Mouse (Mus musculus) CH12.LX (cell line): ENCODE measurements around the gene Mkrn2. TPM values are rescaled to one million over a fixed set of nuclear protein-coding genes. Genes with fewer than 3 reads are reported as not detected.

Experiments
- DNase-seq: peaks from one replicate; pipeline ENCODE4 v3.0.0-alpha.2; 2013; ENCODE audit errors: extremely low read depth
- H3K27ac ChIP-seq: 2 replicates; pipeline ENCODE4 v1.5.1; 2012; ENCODE audit warnings: low read depth, mild to moderate bottlenecking, control low read depth, moderate library complexity; ENCODE audit not compliant: insufficient read depth
- H3K27me3 ChIP-seq: replicated peaks from 2 replicates; pipeline ENCODE3; 2012; ENCODE audit warnings: inconsistent platforms
- H3K36me3 ChIP-seq, 2 experiments: replicated peaks in 1 of 2; 2 replicates each; pipeline versions ENCODE3 to v1.6.1; 2012; ENCODE audit warnings: inconsistent platforms in 1 of 2, low read length in 1 of 2, mild to moderate bottlenecking in 1 of 2, mixed read lengths in 1 of 2, moderate library complexity in 1 of 2; ENCODE audit not compliant: control insufficient read depth in 1 of 2, insufficient read depth in 1 of 2
- H3K4me1 ChIP-seq, 2 experiments: 2 replicates each; pipeline ENCODE4 v1.6.1; 2012; ENCODE audit warnings: inconsistent platforms in 1 of 2, moderate library complexity in 1 of 2; ENCODE audit not compliant: insufficient read depth in 2 of 2, control insufficient read depth in 1 of 2
- H3K4me2 ChIP-seq: 2 replicates; pipeline ENCODE4 v1.6.1; 2012; ENCODE audit warnings: low read depth, mild to moderate bottlenecking, control low read depth; ENCODE audit not compliant: poor library complexity, insufficient read depth, severe bottlenecking
- H3K4me3 ChIP-seq, 3 experiments: fragments of 150-350 bp in 1 of 3; sonication (generic) in 1 of 3; replicated peaks in 1 of 3; 2 replicates each; pipeline versions ENCODE3 to v1.5.1; 2011 to 2012; ENCODE audit warnings: low read depth in 2 of 3, low read length in 2 of 3, mild to moderate bottlenecking in 2 of 3, moderate library complexity in 2 of 3, control low read depth in 1 of 3, improper control_type of control experiment in 1 of 3, inconsistent platforms in 1 of 3, mixed read lengths in 1 of 3; ENCODE audit not compliant: poor library complexity in 1 of 3
- H3K79me2 ChIP-seq: replicated peaks from 2 replicates; pipeline ENCODE4 v1.6.1; 2012; ENCODE audit warnings: mild to moderate bottlenecking, moderate library complexity; ENCODE audit not compliant: control insufficient read depth, poor library complexity, insufficient read depth, severe bottlenecking; ENCODE audit errors: extremely low read depth
- H3K9ac ChIP-seq: 2 replicates; pipeline ENCODE4 v1.6.1; 2012; ENCODE audit warnings: low read depth, mild to moderate bottlenecking, control low read depth, moderate library complexity; ENCODE audit not compliant: insufficient read depth
- H3K9me3 ChIP-seq: replicated peaks from 2 replicates; pipeline ENCODE3; 2012; ENCODE audit warnings: low read length, inconsistent platforms, mixed read lengths
- CHD1 ChIP-seq: IDR thresholded peaks from 2 replicates; pipeline ENCODE4 v1.6.1; 2012; ENCODE audit warnings: low read depth, low read length, improper control_type of control experiment, inconsistent platforms
- CHD2 ChIP-seq: IDR thresholded peaks from 2 replicates; pipeline ENCODE4 v1.6.1; 2011; ENCODE audit warnings: low read length, improper control_type of control experiment
- E2F4 ChIP-seq: IDR thresholded peaks from 2 replicates; pipeline ENCODE4 v1.6.1; 2011; ENCODE audit warnings: low read depth, low read length, improper control_type of control experiment; ENCODE audit not compliant: insufficient replicate concordance
- EP300 ChIP-seq: IDR thresholded peaks from 2 replicates; pipeline ENCODE4 v1.6.1; 2011; ENCODE audit warnings: low read length, improper control_type of control experiment
- GABPA ChIP-seq: IDR thresholded peaks from 2 replicates; pipeline ENCODE4 v1.6.1; 2012; ENCODE audit warnings: low read depth, low read length, improper control_type of control experiment, inconsistent platforms; ENCODE audit not compliant: insufficient replicate concordance
- HCFC1 ChIP-seq: IDR thresholded peaks from 2 replicates; pipeline ENCODE4 v1.6.1; 2012; ENCODE audit warnings: low read depth, mild to moderate bottlenecking, inconsistent platforms, low read length, improper control_type of control experiment
- IRF4 ChIP-seq: IDR thresholded peaks from 2 replicates; pipeline ENCODE4 v1.6.1; 2014; ENCODE audit warnings: low read depth, mild to moderate bottlenecking, inconsistent platforms, low read length, improper control_type of control experiment
- JUN ChIP-seq: IDR thresholded peaks from 2 replicates; pipeline ENCODE4 v1.6.1; 2011; ENCODE audit warnings: low read depth, mild to moderate bottlenecking, low read length, improper control_type of control experiment, moderate library complexity; ENCODE audit not compliant: insufficient read depth
- JUND ChIP-seq: conservative IDR thresholded peaks from 2 replicates; pipeline ENCODE4 v1.6.1; 2011; ENCODE audit warnings: low read depth, low read length, improper control_type of control experiment
- KAT2A ChIP-seq: IDR thresholded peaks from 2 replicates; pipeline ENCODE4 v1.6.1; 2012; ENCODE audit warnings: low read length, improper control_type of control experiment, inconsistent platforms; ENCODE audit not compliant: insufficient replicate concordance
- MAFK ChIP-seq: IDR thresholded peaks from 2 replicates; pipeline ENCODE4 v1.6.1; 2011; ENCODE audit warnings: low read length, improper control_type of control experiment; ENCODE audit not compliant: insufficient replicate concordance
- MAX ChIP-seq: IDR thresholded peaks from 2 replicates; pipeline ENCODE4 v1.6.1; 2011; ENCODE audit warnings: low read length, improper control_type of control experiment
- MEF2A ChIP-seq: IDR thresholded peaks from 2 replicates; pipeline ENCODE4 v1.6.1; 2014; ENCODE audit warnings: low read depth, mild to moderate bottlenecking, inconsistent platforms, low read length, improper control_type of control experiment, borderline replicate concordance
- MYC ChIP-seq: IDR thresholded peaks from 2 replicates; pipeline ENCODE4 v1.6.1; 2011; ENCODE audit warnings: low read depth, mild to moderate bottlenecking, improper control_type of control experiment, low read length
- NELFE ChIP-seq: IDR thresholded peaks from 2 replicates; pipeline ENCODE4 v1.6.1; 2011; ENCODE audit warnings: low read depth, low read length, improper control_type of control experiment
- NRF1 ChIP-seq: IDR thresholded peaks from 2 replicates; pipeline ENCODE4 v1.6.1; 2014; ENCODE audit warnings: low read depth, mild to moderate bottlenecking, inconsistent platforms, low read length, improper control_type of control experiment, moderate library complexity
- RAD21 ChIP-seq: IDR thresholded peaks from 2 replicates; pipeline ENCODE4 v1.6.1; 2011; ENCODE audit warnings: low read depth, mild to moderate bottlenecking, low read length, improper control_type of control experiment, moderate library complexity
- SIN3A ChIP-seq: IDR thresholded peaks from 2 replicates; pipeline ENCODE4 v1.6.1; 2012; ENCODE audit warnings: low read length, improper control_type of control experiment, inconsistent platforms
- SMC3 ChIP-seq: IDR thresholded peaks from 2 replicates; pipeline ENCODE4 v1.6.1; 2011; ENCODE audit warnings: low read depth, low read length, improper control_type of control experiment
- TCF12 ChIP-seq: IDR thresholded peaks from 2 replicates; pipeline ENCODE4 v1.6.1; 2014; ENCODE audit warnings: low read depth, mild to moderate bottlenecking, inconsistent platforms, low read length, improper control_type of control experiment
- UBTF ChIP-seq: IDR thresholded peaks from 2 replicates; pipeline ENCODE4 v1.6.1; 2012; ENCODE audit warnings: low read depth, mild to moderate bottlenecking, inconsistent platforms, low read length, improper control_type of control experiment, moderate library complexity
- USF2 ChIP-seq: conservative IDR thresholded peaks from 2 replicates; pipeline ENCODE4 v1.6.1; 2011; ENCODE audit warnings: low read depth, low read length, improper control_type of control experiment
- ZKSCAN1 ChIP-seq: IDR thresholded peaks from 2 replicates; pipeline ENCODE4 v1.6.1; 2012; ENCODE audit warnings: low read depth, inconsistent platforms, low read length, improper control_type of control experiment, borderline replicate concordance
- ZMIZ1 ChIP-seq: IDR thresholded peaks from 2 replicates; pipeline ENCODE4 v1.6.1; 2012; ENCODE audit warnings: low read depth, mild to moderate bottlenecking, inconsistent platforms, low read length, improper control_type of control experiment
- dilution Hi-C: fragments of 300-500 bp; cut with MboI; formaldehyde crosslinking; loops from 2 replicates; pipeline ENCODE4 v1.14.3; 2020; ENCODE audit warnings: low sequenced_read_pairs; ENCODE audit not compliant: extremely low pct_unique_long_range_greater_than_20kb, extremely low pct_ligation_motif_present
- in situ Hi-C: fragments of 300-500 bp; cut with MboI; formaldehyde crosslinking; loops from 3 replicates; pipeline ENCODE4 v1.14.3; 2019; ENCODE audit warnings: low sequenced_read_pairs, low pct_ligation_motif_present, low pct_unique_long_range_greater_than_20kb, mixed read lengths
- polyA plus RNA-seq: library from polyadenylated mRNA; unstranded; fragments of >175 nt; gene quantifications from 2 replicates; pipeline ENCODE4 v1.2.1, GENCODE M21; 2012; ENCODE audit warnings: low read depth; ENCODE audit not compliant: insufficient read length
- total RNA-seq, 2 experiments: library from RNA; depleted of rRNA; stranded (reverse); fragments of 300-350 nt in 1 of 2; fragments of >200 nt in 1 of 2; gene quantifications; 2 replicates each; pipeline ENCODE4 v1.2.3; 2012 to 2014

Gene Mkrn2
- total and polyA plus RNA-seq, 3 experiments: 14.6 to 49.8 (median 18.6) TPM

DNA sequence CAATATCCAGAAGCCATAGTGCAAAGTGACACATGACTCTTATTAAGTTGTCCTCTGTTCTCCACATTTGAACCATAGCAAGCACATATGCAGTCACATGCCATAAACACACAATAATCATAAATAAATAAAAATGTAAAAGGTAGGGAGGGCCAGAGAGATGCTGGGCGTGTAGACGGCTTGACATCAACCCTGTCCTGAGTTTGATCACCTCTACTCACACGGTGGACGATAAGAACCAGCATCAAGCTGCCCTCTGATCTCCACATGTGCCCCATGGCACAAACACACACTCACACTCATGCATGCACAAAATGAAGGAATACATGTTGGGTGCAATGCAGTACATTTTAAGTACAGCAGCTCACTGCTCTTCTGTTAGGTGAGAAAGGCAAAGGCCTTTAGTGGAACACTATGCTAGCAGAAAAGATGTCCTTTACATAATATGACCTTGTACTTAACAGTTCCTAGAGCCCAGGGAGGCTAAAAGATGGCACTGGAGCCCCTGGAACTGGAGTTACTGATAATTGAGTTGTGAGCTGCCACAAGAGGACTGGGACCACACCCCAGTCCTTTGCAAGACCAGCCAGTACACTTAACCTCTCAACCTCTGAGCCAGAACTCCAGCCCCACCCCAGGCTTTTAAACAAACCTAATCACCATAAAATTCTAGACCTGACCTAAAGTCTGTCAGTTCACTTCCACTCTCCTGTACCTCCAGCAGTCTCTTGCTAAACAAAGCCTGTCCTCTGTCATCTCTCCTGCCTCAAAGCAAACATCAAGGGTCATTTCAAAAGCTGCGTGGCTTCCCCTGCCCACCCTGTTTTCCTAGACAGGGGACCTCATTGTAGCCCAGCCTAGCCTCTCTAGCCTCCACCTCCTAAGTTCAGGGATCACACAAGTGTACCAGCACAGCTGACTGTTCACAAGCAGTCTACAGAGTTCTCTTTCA lies 49.0 kb downstream of the Mkrn2 start:
- Histone ChIP-seq H3K27me3 (no peaks in the 10 kb centered on the region), H3K36me3 (peaks cover 0 to 5% of the 10 kb centered on the region in 2 experiments), H3K9me3 (no peaks in the 10 kb centered on the region), H3K4me1 (peaks cover 6 to 69% of the 10 kb centered on the region in 2 experiments), H3K4me2 (no peak overlapping the region), H3K9ac (no peak overlapping the region), H3K4me3 (no peak overlapping the region), H3K79me2 (peaks cover 41% of the 10 kb centered on the region), H3K27ac (no peak overlapping the region)
- dilution Hi-C loops: no loop called here
- DNase-seq: no peak
- TF ChIP-seq RAD21 (no peak), TCF12 (no peak), CHD2 (no peak), MAX (no peak), E2F4 (no peak), MYC (no peak), NELFE (no peak), SIN3A (no peak), JUND (no peak), CHD1 (no peak), UBTF (no peak), JUN (no peak)
- in situ Hi-C loops: no loop called here

DNA sequence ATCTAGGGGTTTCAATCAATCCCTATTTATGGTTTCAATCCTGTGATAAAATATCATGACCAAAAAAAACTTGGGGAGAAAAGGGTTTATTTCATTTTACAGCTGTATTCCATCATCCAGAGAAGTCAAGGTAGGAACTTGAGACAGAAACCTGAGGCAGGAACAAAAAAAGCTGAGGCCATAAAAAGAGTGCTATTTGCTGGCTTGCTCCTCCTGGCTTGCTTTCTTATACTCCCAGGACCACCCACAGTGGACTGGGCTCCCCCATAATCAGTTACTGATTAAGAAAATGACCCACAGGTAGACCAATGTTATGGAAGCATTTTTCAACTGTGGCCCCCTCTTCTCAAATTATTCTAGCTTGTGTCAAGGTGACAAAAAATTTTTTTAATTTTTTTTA lies 50.0 kb downstream of the Mkrn2 start:
- Histone ChIP-seq H3K79me2 (peaks cover 41% of the 10 kb centered on the region), H3K9me3 (no peaks in the 10 kb centered on the region), H3K27me3 (no peaks in the 10 kb centered on the region), H3K9ac (no peak overlapping the region), H3K4me1 (peaks cover 6 to 73% of the 10 kb centered on the region in 2 experiments), H3K4me3 (no peak overlapping the region), H3K4me2 (no peak overlapping the region), H3K36me3 (peaks cover 0 to 7% of the 10 kb centered on the region in 2 experiments), H3K27ac (no peak overlapping the region)
- TF ChIP-seq SMC3: no peak
- TF ChIP-seq RAD21: no peak
- TF ChIP-seq MEF2A: no peak
- TF ChIP-seq TCF12: no peak
- TF ChIP-seq NRF1: no peak
- no peak for TF ChIP-seq HCFC1
- TF ChIP-seq GABPA: no peak
- no peak for TF ChIP-seq CHD2
- TF ChIP-seq JUN: no peak
- TF ChIP-seq MAFK: no peak
- no peak for TF ChIP-seq ZKSCAN1
- TF ChIP-seq ZMIZ1: no peak
- no peak for TF ChIP-seq KAT2A
- no peak for TF ChIP-seq EP300
- no peak for TF ChIP-seq USF2
- no peak for TF ChIP-seq IRF4
- no peak for TF ChIP-seq SIN3A
- dilution Hi-C loops: no loop called here
- in situ Hi-C loops: no loop called here
- no peak for DNase-seq
